In the genomic region with DNA sequence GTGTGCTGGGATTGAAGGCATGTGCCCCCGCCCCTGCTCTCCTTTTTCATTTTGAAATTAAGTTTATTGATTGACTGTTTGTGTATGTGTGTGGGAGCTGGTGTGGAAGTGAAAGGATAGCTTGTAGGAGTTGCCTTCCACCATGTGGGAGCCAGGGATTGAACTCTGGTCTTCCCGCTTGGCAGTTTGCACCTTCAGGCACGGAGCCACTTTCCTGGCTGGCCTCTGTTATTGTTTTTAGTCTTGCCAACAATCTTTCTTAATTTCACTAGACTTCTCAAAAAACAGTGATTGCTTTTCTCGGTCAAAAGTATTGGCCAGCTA, we compare ENCODE assay signal across 8 mouse cellular contexts. TPM values are rescaled to one million over a fixed set of nuclear protein-coding genes. Genes with fewer than 3 reads are reported as not detected.
DNase-seq lines count a peak whose midpoint lies in the region; ATAC-seq and TF ChIP-seq lines count a peak whose summit lies in the region.

No protein-coding gene starts in this region.

- 53% methylated on average over 4 of the region's 4 CpGs for WGBS in lung, embryonic 16.5 days
- WGBS in forebrain, postnatal 0 days = 57% methylated on average over 4 of the region's 4 CpGs
- 61% methylated on average over 4 of the region's 4 CpGs for WGBS in limb, embryonic 14.5 days
- WGBS in small intestine, adult 2 months = 27% methylated on average over 4 of the region's 4 CpGs

- no peaks in the 10 kb centered on the region for H3K27me3 ChIP-seq in lung, embryonic 16.5 days (ENCODE audit: control insufficient read depth, insufficient read depth, low read depth, low read length)
- no peaks in the 10 kb centered on the region for H3K27me3 ChIP-seq in forebrain, postnatal 0 days (ENCODE audit: insufficient read depth, low read length)
- no peaks in the 10 kb centered on the region for H3K27me3 ChIP-seq in limb, embryonic 14.5 days (ENCODE audit: control insufficient read depth, insufficient read depth, low read length)
- H3K27me3 ChIP-seq in small intestine, adult 2 months (ENCODE audit: control insufficient read depth, insufficient read depth, low read length) = no peaks in the 10 kb centered on the region

- peak overlapping the region; percentile 86 for H3K27ac ChIP-seq in lung, embryonic 16.5 days (ENCODE audit: low read length)
- H3K27ac ChIP-seq in forebrain, postnatal 0 days (ENCODE audit: low read depth, low read length) = no peak overlapping the region
- H3K27ac ChIP-seq in limb, embryonic 14.5 days (replicated peaks; ENCODE audit: low read depth, low read length) = 0 out of 2 replicates have a peak overlapping the region, but pooled peaks have one; percentile 11
- H3K27ac ChIP-seq in small intestine, adult 2 months (ENCODE audit: insufficient read depth, low read depth, low read length) = peak overlapping the region; percentile 77

- peak; percentile 15; the same call in 1 of the 2 replicates for ATAC-seq in lung, embryonic 16.5 days (ENCODE audit: low read depth)
- ATAC-seq in forebrain, postnatal 0 days = no peak
- no peak for ATAC-seq in limb, embryonic 14.5 days (ENCODE audit: low FRiP score, low read depth)

- no peaks in the 10 kb centered on the region for H3K36me3 ChIP-seq in lung, embryonic 16.5 days (ENCODE audit: control insufficient read depth, insufficient read depth, low read length)
- no peaks in the 10 kb centered on the region for H3K36me3 ChIP-seq in forebrain, postnatal 0 days (ENCODE audit: insufficient read depth)
- H3K36me3 ChIP-seq in limb, embryonic 14.5 days (ENCODE audit: control insufficient read depth, insufficient read depth, low read length) = no peaks in the 10 kb centered on the region
- no peaks in the 10 kb centered on the region for H3K36me3 ChIP-seq in small intestine, adult 2 months (ENCODE audit: control insufficient read depth, insufficient read depth, low read length)

- peak overlapping the region; percentile 83 for H3K4me2 ChIP-seq in lung, embryonic 16.5 days (ENCODE audit: low read depth, low read length)
- peak overlapping the region; percentile 66; the same call in 1 of the 2 replicates for H3K4me2 ChIP-seq in forebrain, postnatal 0 days (ENCODE audit: low read depth)
- peak overlapping the region; percentile 60 for H3K4me2 ChIP-seq in limb, embryonic 14.5 days (replicated peaks; ENCODE audit: low read depth, low read length, severe bottlenecking)

- H3K9me3 ChIP-seq in lung, embryonic 16.5 days (ENCODE audit: control insufficient read depth, low read length) = no peaks in the 10 kb centered on the region
- no peaks in the 10 kb centered on the region for H3K9me3 ChIP-seq in forebrain, postnatal 0 days (ENCODE audit: low read length)
- H3K9me3 ChIP-seq in limb, embryonic 14.5 days (ENCODE audit: control insufficient read depth, low read length) = no peaks in the 10 kb centered on the region

- TF ChIP-seq POLR2A in limb, embryonic 14.5 days (IDR thresholded peaks at IDR 0.05; ENCODE audit: borderline replicate concordance, extremely low read depth, insufficient read depth, insufficient read length) = no peak
- no peak for TF ChIP-seq POLR2A in small intestine, adult 2 months (IDR thresholded peaks at IDR 0.05; ENCODE audit: low read depth, low read length)

- peaks cover 11% of the 10 kb centered on the region; the same call in 1 of the 2 replicates for H3K4me1 ChIP-seq in lung, embryonic 16.5 days (replicated peaks; ENCODE audit: control insufficient read depth, insufficient read depth, low read length)
- H3K4me1 ChIP-seq in forebrain, postnatal 0 days (ENCODE audit: insufficient read depth) = no peaks in the 10 kb centered on the region
- H3K4me1 ChIP-seq in limb, embryonic 14.5 days (ENCODE audit: control insufficient read depth, insufficient read depth, low read length) = 0 out of 2 replicates have a peak, but pooled peaks cover 5% of the 10 kb centered on the region
- H3K4me1 ChIP-seq in small intestine, adult 2 months (ENCODE audit: control insufficient read depth, insufficient read depth, insufficient read length, low read length) = peaks cover 15% of the 10 kb centered on the region

- TF ChIP-seq CTCF in forebrain, postnatal 0 days (IDR thresholded peaks at IDR 0.05; ENCODE audit: low read depth) = no peak
- no peak for TF ChIP-seq CTCF in small intestine, adult 2 months (IDR thresholded peaks at IDR 0.05; ENCODE audit: extremely low read depth, insufficient read length, insufficient replicate concordance, low read depth, low read length)

- no peak for DNase-seq in lung, postnatal 14 days
- no peak for DNase-seq in forebrain, postnatal 0 days
- no peak for DNase-seq in limb, embryonic 14.5 days (ENCODE audit: low spot score)
- no peak for DNase-seq in cerebellum, adult 9-11 months
- no peak for DNase-seq in embryo, embryonic 9.5 days (ENCODE audit: extremely low spot score)
- no peak for DNase-seq in left cerebral cortex, adult 11 months (ENCODE audit: low spot score)

- peak overlapping the region; percentile 56 for H3K4me3 ChIP-seq in lung, embryonic 16.5 days (ENCODE audit: low read length)
- peak overlapping the region; percentile 44; the same call in 1 of the 2 replicates for H3K4me3 ChIP-seq in forebrain, postnatal 0 days (ENCODE audit: low read depth, low read length)
- peak overlapping the region; percentile 45 for H3K4me3 ChIP-seq in limb, embryonic 14.5 days (replicated peaks; ENCODE audit: low read length)
- H3K4me3 ChIP-seq in small intestine, adult 2 months (ENCODE audit: low read depth, low read length) = no peak overlapping the region; the same call in 1 of the 2 replicates

- no peak overlapping the region; the same call in 1 of the 2 replicates for H3K9ac ChIP-seq in lung, embryonic 16.5 days (ENCODE audit: low read length)
- no peak overlapping the region for H3K9ac ChIP-seq in forebrain, postnatal 0 days
- H3K9ac ChIP-seq in limb, embryonic 14.5 days (ENCODE audit: low read depth, low read length, severe bottlenecking) = 0 out of 2 replicates have a peak overlapping the region, but pooled peaks have one; percentile 56

RNA-seq across cellular contexts. Expression of gene Zfp217, which starts 35.9 kb away (rescaled TPM):
- 5.2 and 6.1 TPM in 2 replicates for polyA plus RNA-seq in lung, embryonic 16.5 days (2015; fragmentation: Nextera tagmentation; extraction: Ambion mirVana)
- 3.3 and 3.5 TPM in 2 replicates for total RNA-seq in forebrain, postnatal 0 days (2014; rRNA removed)
- 0.28 and 0.64 TPM in 2 replicates for polyA plus RNA-seq in forebrain, postnatal 0 days (2015; fragmentation: Nextera tagmentation; extraction: Ambion mirVana)
- 11.7 and 12.2 TPM in 2 replicates for polyA plus RNA-seq in limb, embryonic 14.5 days (2012; rRNA removed)
- polyA plus RNA-seq in limb, embryonic 14.5 days (2014; fragmentation: Nextera tagmentation; extraction: Ambion mirVana) = 4.0 and 4.8 TPM in 2 replicates
- polyA plus RNA-seq in small intestine, adult 2 months (2012; rRNA removed) = 5.2 and 10.4 TPM in 2 replicates
